Mouse (Mus musculus) myocyte (in vitro differentiated cells): ENCODE measurements at regions not wholly inside any gene's neighbourhood (a gene's known extent, or its start where the extent isn't known, plus 50 kb on each side); places are given as distances from the start of the nearest gene placed in this dataset.

ENCODE experiments used
- POLR2A ChIP-seq: IDR thresholded peaks from one replicate; pipeline ENCODE4 v1.6.1; 2011; ENCODE audit warnings: low read depth, mild to moderate bottlenecking, control low read depth, moderate library complexity; ENCODE audit not compliant: insufficient read length
- USF1 ChIP-seq: IDR thresholded peaks from one replicate; pipeline ENCODE4 v1.6.1; 2011; ENCODE audit warnings: low read depth, mild to moderate bottlenecking, control low read depth, moderate library complexity

- TF ChIP-seq POLR2A (no peak), USF1 (no peak)
Observed at GRCm38 (mm10) chr9:61111733-61112415, 260.3 kb upstream of the Tle3 start.
